Mouse (Mus musculus) hindbrain, embryonic 11.5 days (tissue): Measurements from ENCODE around the gene Col26a1. TPM values are rescaled to one million over a fixed set of nuclear protein-coding genes. Genes with fewer than 3 reads are reported as not detected.

Source experiments
- ATAC-seq: fragments of 200-750 bp; cut with Nextera tagmentation; 2 replicates; pipeline ENCODE4 v1.8.0; 2017; ENCODE audit warnings: mild to moderate bottlenecking, moderate TSS enrichment, moderate library complexity; ENCODE audit not compliant: low FRiP score
- DNase-seq: peaks from one replicate; pipeline ENCODE4 v3.0.0-alpha.2; 2015; ENCODE audit warnings: low spot score
- H3K27ac ChIP-seq: fragments of 300-500 bp; sonication (generic); 2 replicates; pipeline ENCODE4 v1.5.1; 2014; ENCODE audit warnings: mild to moderate bottlenecking, low read depth, low read length
- H3K27me3 ChIP-seq: fragments of 300-500 bp; sonication (generic); 2 replicates; pipeline ENCODE4 v1.6.1; 2014; ENCODE audit warnings: mild to moderate bottlenecking, low read length, moderate library complexity, mixed read lengths; ENCODE audit not compliant: control insufficient read depth, insufficient read depth
- H3K36me3 ChIP-seq: fragments of 300-500 bp; sonication (generic); 2 replicates; pipeline ENCODE4 v1.6.1; 2014; ENCODE audit warnings: mild to moderate bottlenecking, low read length, moderate library complexity, mixed read lengths; ENCODE audit not compliant: control insufficient read depth, insufficient read depth
- H3K4me1 ChIP-seq: fragments of 300-500 bp; sonication (generic); replicated peaks from 2 replicates; pipeline ENCODE4 v1.6.1; 2014; ENCODE audit warnings: low read length, mixed read lengths; ENCODE audit not compliant: control insufficient read depth, insufficient read depth
- H3K4me2 ChIP-seq: fragments of 300-500 bp; sonication (generic); replicated peaks from 2 replicates; pipeline ENCODE4 v1.6.1; 2014; ENCODE audit warnings: mild to moderate bottlenecking, low read depth, low read length
- H3K4me3 ChIP-seq: fragments of 300-500 bp; sonication (generic); 2 replicates; pipeline ENCODE4 v1.5.1; 2014; ENCODE audit warnings: low read depth, low read length
- H3K9ac ChIP-seq: fragments of 300-500 bp; sonication (generic); 2 replicates; pipeline ENCODE4 v1.6.1; 2014; ENCODE audit warnings: low read depth, low read length
- H3K9me3 ChIP-seq: fragments of 300-500 bp; sonication (generic); 2 replicates; pipeline ENCODE4 v1.6.1; 2016; ENCODE audit warnings: low read length; ENCODE audit not compliant: control insufficient read depth
- WGBS: fragments of 180-500 bp; shearing (Covaris S2); extraction: QIAGEN DNeasy Blood & Tissue Kit; methylation state at CpG from one replicate; pipeline ENCODE4 v1.1.7; 2014; 5-methylcytosine and 5-hydroxymethylcytosine counted together
- polyA plus RNA-seq: library from polyadenylated mRNA; unstranded; fragments of >200 nt; fragmentation: Nextera tagmentation; extraction: Ambion mirVana; gene quantifications from 2 replicates; pipeline ENCODE4 v1.2.1, GENCODE M21; 2014

Col26a1 gene
- polyA plus RNA-seq, 1 experiment from 2014 or later = 35.9 TPM

GRCm38 (mm10) chr5:136805019-136805418 lies 78.0 kb downstream of the Col26a1 start:
- ATAC-seq = no peak
- 82% methylated on average over 6 of the region's 6 CpGs for WGBS
- H3K9ac ChIP-seq = no peak overlapping the region
- H3K27ac ChIP-seq = no peak overlapping the region
- no peak for DNase-seq
- H3K9me3 ChIP-seq = no peaks in the 10 kb centered on the region
- H3K4me1 ChIP-seq = peaks cover 10% of the 10 kb centered on the region; the same call in 1 of the 2 replicates
- no peaks in the 10 kb centered on the region for H3K36me3 ChIP-seq
- no peak overlapping the region for H3K4me3 ChIP-seq
- H3K27me3 ChIP-seq = no peaks in the 10 kb centered on the region
- no peak overlapping the region for H3K4me2 ChIP-seq

GRCm38 (mm10) chr5:136804246-136804645 lies 78.8 kb downstream of the Col26a1 start:
- Histone ChIP-seq H3K9ac (no peak overlapping the region), H3K9me3 (no peaks in the 10 kb centered on the region), H3K4me2 (no peak overlapping the region), H3K4me1 (peaks cover 10% of the 10 kb centered on the region; the same call in 1 of the 2 replicates), H3K36me3 (no peaks in the 10 kb centered on the region), H3K4me3 (no peak overlapping the region), H3K27ac (no peak overlapping the region), H3K27me3 (no peaks in the 10 kb centered on the region)
- DNase-seq (no peak), ATAC-seq (no peak)
- WGBS = 48% methylated on average over 1 of the region's 1 CpGs

- 0 out of 2 replicates have a peak overlapping the region, but pooled peaks have one; percentile 23 for H3K9ac ChIP-seq
- no peak for ATAC-seq
- DNase-seq = peak; percentile 27
- no peak overlapping the region for H3K27ac ChIP-seq
- H3K27me3 ChIP-seq = no peaks in the 10 kb centered on the region
- 0 out of 2 replicates have a peak overlapping the region, but pooled peaks have one; percentile 17 for H3K4me2 ChIP-seq
- no peaks in the 10 kb centered on the region for H3K9me3 ChIP-seq
- no peaks in the 10 kb centered on the region for H3K36me3 ChIP-seq
- H3K4me1 ChIP-seq = peaks cover 10% of the 10 kb centered on the region; the same call in 1 of the 2 replicates
- WGBS = 9% methylated on average over 17 of the region's 17 CpGs
- H3K4me3 ChIP-seq = no peak overlapping the region
Observed at GRCm38 (mm10) chr5:136802732-136803131, 80.3 kb downstream of the Col26a1 start.

GRCm38 (mm10) chr5:136796917-136797316 lies 86.1 kb downstream of the Col26a1 start:
- Histone ChIP-seq H3K4me2 (no peak overlapping the region), H3K9ac (no peak overlapping the region), H3K27ac (no peak overlapping the region), H3K4me1 (0 out of 2 replicates have a peak, but pooled peaks cover 2% of the 10 kb centered on the region), H3K27me3 (no peaks in the 10 kb centered on the region), H3K4me3 (no peak overlapping the region), H3K9me3 (no peaks in the 10 kb centered on the region), H3K36me3 (no peaks in the 10 kb centered on the region)
- WGBS = 23% methylated on average over 2 of the region's 2 CpGs
- DNase-seq = no peak
- ATAC-seq = no peak

- Histone ChIP-seq H3K4me1 (peaks cover 2% of the 10 kb centered on the region; the same call in 1 of the 2 replicates), H3K9ac (no peak overlapping the region), H3K36me3 (no peaks in the 10 kb centered on the region), H3K27me3 (no peaks in the 10 kb centered on the region), H3K4me3 (no peak overlapping the region), H3K9me3 (no peaks in the 10 kb centered on the region), H3K4me2 (no peak overlapping the region), H3K27ac (no peak overlapping the region)
- DNase-seq (no peak), ATAC-seq (no peak)
- WGBS = 95% methylated on average over 15 of the region's 15 CpGs
Observed at GRCm38 (mm10) chr5:136793807-136794206, 89.2 kb downstream of the Col26a1 start.

- peaks cover 2% of the 10 kb centered on the region; the same call in 1 of the 2 replicates for H3K4me1 ChIP-seq
- no peaks in the 10 kb centered on the region for H3K9me3 ChIP-seq
- no peaks in the 10 kb centered on the region for H3K27me3 ChIP-seq
- 80% methylated on average over 10 of the region's 10 CpGs for WGBS
- ATAC-seq = no peak
- no peak overlapping the region for H3K9ac ChIP-seq
- H3K4me2 ChIP-seq = no peak overlapping the region
- DNase-seq = no peak
- H3K27ac ChIP-seq = no peak overlapping the region
- no peak overlapping the region for H3K4me3 ChIP-seq
- H3K36me3 ChIP-seq = no peaks in the 10 kb centered on the region
Observed at GRCm38 (mm10) chr5:136792541-136792940, 90.5 kb downstream of the Col26a1 start.

- Histone ChIP-seq H3K4me3 (no peak overlapping the region), H3K9me3 (no peaks in the 10 kb centered on the region), H3K4me2 (no peak overlapping the region), H3K27me3 (no peaks in the 10 kb centered on the region), H3K36me3 (no peaks in the 10 kb centered on the region), H3K27ac (peak overlapping the region; percentile 30; the same call in 1 of the 2 replicates), H3K9ac (no peak overlapping the region), H3K4me1 (no peaks in the 10 kb centered on the region; the same call in 1 of the 2 replicates)
- 65% methylated on average over 3 of the region's 3 CpGs for WGBS
- DNase-seq (no peak), ATAC-seq (peak; percentile 57; the same call in 1 of the 2 replicates)
Observed at GRCm38 (mm10) chr5:136791204-136791603, 91.8 kb downstream of the Col26a1 start.

- H3K9ac ChIP-seq = no peak overlapping the region
- ATAC-seq (peak; percentile 90), DNase-seq (peak; percentile 98)
- H3K36me3 ChIP-seq = no peaks in the 10 kb centered on the region
- H3K27ac ChIP-seq = no peak overlapping the region
- no peak overlapping the region for H3K4me3 ChIP-seq
- H3K4me2 ChIP-seq = no peak overlapping the region
- no peaks in the 10 kb centered on the region; the same call in 1 of the 2 replicates for H3K4me1 ChIP-seq
- no peaks in the 10 kb centered on the region for H3K27me3 ChIP-seq
- WGBS = 12% methylated on average over 11 of the region's 11 CpGs
- H3K9me3 ChIP-seq = no peaks in the 10 kb centered on the region
Observed at GRCm38 (mm10) chr5:136790570-136791196, 92.3 kb downstream of the Col26a1 start.

GRCm38 (mm10) chr5:136784531-136784930 lies 98.5 kb downstream of the Col26a1 start:
- no peak for DNase-seq
- Histone ChIP-seq H3K27ac (no peak overlapping the region), H3K9ac (no peak overlapping the region)

More at GRCm38 (mm10) chr5:136784531-136784930, 98.5 kb downstream of the Col26a1 start:
- H3K4me2 ChIP-seq = no peak overlapping the region
- no peaks in the 10 kb centered on the region for H3K9me3 ChIP-seq
- no peak for ATAC-seq
- WGBS = 79% methylated on average over 8 of the region's 8 CpGs
- H3K4me3 ChIP-seq = no peak overlapping the region
- H3K36me3 ChIP-seq = no peaks in the 10 kb centered on the region
- H3K4me1 ChIP-seq = no peaks in the 10 kb centered on the region
- H3K27me3 ChIP-seq = no peaks in the 10 kb centered on the region
